Mouse (Mus musculus) kidney, embryonic 16.5 days (tissue): ENCODE measurements at regions not wholly inside any gene's neighbourhood (a gene's known extent, or its start where the extent isn't known, plus 50 kb on each side); places are given as distances from the start of the nearest gene placed in this dataset.

ENCODE experiments used
- ATAC-seq: fragments of 200-750 bp; cut with Nextera tagmentation; 2 replicates; pipeline ENCODE4 v1.8.0; 2017; ENCODE audit warnings: moderate TSS enrichment; ENCODE audit not compliant: low FRiP score, low TSS enrichment
- H3K27ac ChIP-seq: fragments of 300-500 bp; sonication (generic); 2 replicates; pipeline ENCODE4 v1.5.1; 2014; ENCODE audit warnings: low read length
- H3K27me3 ChIP-seq: fragments of 300-500 bp; sonication (generic); 2 replicates; pipeline ENCODE4 v1.6.1; 2014; ENCODE audit warnings: low read length, control low read depth, mixed read lengths; ENCODE audit not compliant: insufficient read depth
- H3K36me3 ChIP-seq: fragments of 300-500 bp; sonication (generic); 2 replicates; pipeline ENCODE4 v1.6.1; 2014; ENCODE audit warnings: low read length, control low read depth, mixed read lengths; ENCODE audit not compliant: insufficient read depth
- H3K4me1 ChIP-seq: fragments of 300-500 bp; sonication (generic); 2 replicates; pipeline ENCODE4 v1.6.1; 2014; ENCODE audit warnings: low read length, control low read depth, mixed read lengths; ENCODE audit not compliant: insufficient read depth
- H3K4me2 ChIP-seq: fragments of 300-500 bp; sonication (generic); replicated peaks from 2 replicates; pipeline ENCODE4 v1.6.1; 2014; ENCODE audit warnings: low read depth, low read length
- H3K4me3 ChIP-seq: fragments of 300-500 bp; sonication (generic); 2 replicates; pipeline ENCODE4 v1.5.1; 2014; ENCODE audit warnings: mild to moderate bottlenecking, low read length
- H3K9ac ChIP-seq: fragments of 300-500 bp; sonication (generic); replicated peaks from 2 replicates; pipeline ENCODE4 v1.6.1; 2014; ENCODE audit warnings: low read length
- H3K9me3 ChIP-seq: fragments of 300-500 bp; sonication (generic); 2 replicates; pipeline ENCODE4 v1.6.1; 2016; ENCODE audit warnings: low read length, control low read depth
- WGBS: fragments of 180-500 bp; shearing (Covaris S2); extraction: QIAGEN DNeasy Blood & Tissue Kit; methylation state at CpG from one replicate; pipeline ENCODE4 v1.1.7; 2014; 5-methylcytosine and 5-hydroxymethylcytosine counted together

- Histone ChIP-seq H3K9ac (no peak overlapping the region), H3K9me3 (no peaks in the 10 kb centered on the region), H3K4me3 (no peak overlapping the region), H3K4me1 (no peaks in the 10 kb centered on the region), H3K36me3 (no peaks in the 10 kb centered on the region), H3K4me2 (no peak overlapping the region), H3K27ac (no peak overlapping the region), H3K27me3 (no peaks in the 10 kb centered on the region)
- no peak for ATAC-seq
- WGBS: 85% methylated on average over 7 of the region's 7 CpGs
These were observed 112.6 kb upstream of the Ngf start for GRCm38 (mm10) chr3:102357062-102357610.

- WGBS: 89% methylated on average over 2 of the region's 2 CpGs
- Histone ChIP-seq H3K4me2 (no peak overlapping the region), H3K9ac (no peak overlapping the region), H3K4me1 (no peaks in the 10 kb centered on the region), H3K27ac (no peak overlapping the region), H3K27me3 (no peaks in the 10 kb centered on the region), H3K36me3 (no peaks in the 10 kb centered on the region), H3K4me3 (no peak overlapping the region), H3K9me3 (no peaks in the 10 kb centered on the region)
- ATAC-seq: no peak
These were observed 114.4 kb upstream of the Ngf start for GRCm38 (mm10) chr3:102355352-102355751.

- WGBS: 82% methylated on average over 2 of the region's 2 CpGs
- no peak for ATAC-seq
- Histone ChIP-seq H3K4me1 (no peaks in the 10 kb centered on the region), H3K4me2 (no peak overlapping the region), H3K27me3 (no peaks in the 10 kb centered on the region), H3K9ac (no peak overlapping the region), H3K27ac (no peak overlapping the region), H3K4me3 (no peak overlapping the region), H3K9me3 (no peaks in the 10 kb centered on the region), H3K36me3 (no peaks in the 10 kb centered on the region)
These were observed 114.9 kb upstream of the Ngf start for GRCm38 (mm10) chr3:102354771-102355170.

- H3K27me3 ChIP-seq: no peaks in the 10 kb centered on the region
- 76% methylated on average over 6 of the region's 6 CpGs for WGBS
These were observed 116.3 kb upstream of the Ngf start for GRCm38 (mm10) chr3:102353277-102353900.

GRCm38 (mm10) chr3:102346077-102346476 lies 123.6 kb upstream of the Ngf start:
- no peak overlapping the region for H3K4me2 ChIP-seq
- no peaks in the 10 kb centered on the region for H3K36me3 ChIP-seq
- H3K9me3 ChIP-seq: no peaks in the 10 kb centered on the region
- no peak for ATAC-seq
- H3K4me3 ChIP-seq: no peak overlapping the region
- WGBS: 87% methylated on average over 3 of the region's 3 CpGs
- no peak overlapping the region for H3K27ac ChIP-seq
- no peaks in the 10 kb centered on the region for H3K4me1 ChIP-seq
- no peaks in the 10 kb centered on the region for H3K27me3 ChIP-seq
- H3K9ac ChIP-seq: no peak overlapping the region

More at GRCm38 (mm10) chr3:102353277-102353900, 116.3 kb upstream of the Ngf start:
- no peaks in the 10 kb centered on the region for H3K9me3 ChIP-seq
- no peak overlapping the region for H3K27ac ChIP-seq
- ATAC-seq: no peak
- H3K9ac ChIP-seq: no peak overlapping the region
- no peaks in the 10 kb centered on the region for H3K4me1 ChIP-seq
- H3K4me3 ChIP-seq: no peak overlapping the region
- H3K4me2 ChIP-seq: no peak overlapping the region
- no peaks in the 10 kb centered on the region for H3K36me3 ChIP-seq

GRCm38 (mm10) chr3:102345291-102345690 lies 124.4 kb upstream of the Ngf start:
- H3K9me3 ChIP-seq: no peaks in the 10 kb centered on the region
- ATAC-seq: no peak
- H3K4me1 ChIP-seq: no peaks in the 10 kb centered on the region
- no peaks in the 10 kb centered on the region; the same call in 1 of the 2 replicates for H3K27me3 ChIP-seq
- no peaks in the 10 kb centered on the region for H3K36me3 ChIP-seq
- H3K27ac ChIP-seq: no peak overlapping the region
- H3K4me3 ChIP-seq: no peak overlapping the region
- WGBS: 33% methylated on average over 5 of the region's 5 CpGs
- no peak overlapping the region for H3K4me2 ChIP-seq
- H3K9ac ChIP-seq: no peak overlapping the region

- H3K9me3 ChIP-seq: no peaks in the 10 kb centered on the region
- no peak overlapping the region for H3K27ac ChIP-seq
- WGBS: 25% methylated on average over 5 of the region's 5 CpGs
- no peaks in the 10 kb centered on the region; the same call in 1 of the 2 replicates for H3K27me3 ChIP-seq
- H3K36me3 ChIP-seq: no peaks in the 10 kb centered on the region
- no peak overlapping the region for H3K4me2 ChIP-seq
- H3K9ac ChIP-seq: no peak overlapping the region
- no peaks in the 10 kb centered on the region for H3K4me1 ChIP-seq
- ATAC-seq: no peak
- no peak overlapping the region for H3K4me3 ChIP-seq
These were observed 129.0 kb upstream of the Ngf start for GRCm38 (mm10) chr3:102340731-102341130.

GRCm38 (mm10) chr3:102337881-102338280 lies 131.8 kb upstream of the Ngf start:
- H3K4me2 ChIP-seq: no peak overlapping the region
- WGBS: 29% methylated on average over 8 of the region's 8 CpGs

GRCm38 (mm10) chr3:102336184-102336583 lies 131.7 kb upstream of the Vangl1 start:
- Histone ChIP-seq H3K9me3 (no peaks in the 10 kb centered on the region), H3K4me3 (no peak overlapping the region), H3K4me2 (no peak overlapping the region), H3K27me3 (peaks cover 2% of the 10 kb centered on the region; the same call in 1 of the 2 replicates), H3K36me3 (no peaks in the 10 kb centered on the region), H3K27ac (no peak overlapping the region), H3K9ac (no peak overlapping the region), H3K4me1 (no peaks in the 10 kb centered on the region)
- WGBS: 83% methylated on average over 2 of the region's 2 CpGs
- no peak for ATAC-seq

More at GRCm38 (mm10) chr3:102337881-102338280, 131.8 kb upstream of the Ngf start:
- Histone ChIP-seq H3K9ac (no peak overlapping the region), H3K9me3 (no peaks in the 10 kb centered on the region), H3K27me3 (no peaks in the 10 kb centered on the region; the same call in 1 of the 2 replicates), H3K4me3 (no peak overlapping the region), H3K4me1 (no peaks in the 10 kb centered on the region), H3K27ac (no peak overlapping the region), H3K36me3 (no peaks in the 10 kb centered on the region)
- no peak for ATAC-seq

GRCm38 (mm10) chr3:102335146-102335545 lies 130.7 kb upstream of the Vangl1 start:
- Histone ChIP-seq H3K4me2 (no peak overlapping the region), H3K9ac (no peak overlapping the region), H3K9me3 (no peaks in the 10 kb centered on the region), H3K27ac (no peak overlapping the region), H3K4me1 (no peaks in the 10 kb centered on the region), H3K36me3 (no peaks in the 10 kb centered on the region), H3K4me3 (no peak overlapping the region), H3K27me3 (0 out of 2 replicates have a peak, but pooled peaks cover 2% of the 10 kb centered on the region)
- WGBS: 86% methylated on average over 3 of the region's 3 CpGs
- ATAC-seq: peak; percentile 49; the same call in 1 of the 2 replicates
